Mouse (Mus musculus) E14TG2a.4 (cell line): ENCODE measurements at regions not wholly inside any gene's neighbourhood (a gene's known extent, or its start where the extent isn't known, plus 50 kb on each side); places are given as distances from the start of the nearest gene placed in this dataset.
"Not testable (repeated sequence)": the region's sequence is repeated elsewhere in the genome, so short reads cannot be mapped to it uniquely, and the experiment has no call there.

Experiments
- H3K27me3 ChIP-seq: 2 replicates; pipeline ENCODE4 v1.6.1; 2014; ENCODE audit warnings: low read length, control low read depth; ENCODE audit not compliant: insufficient read depth
- H3K36me3 ChIP-seq: 2 replicates; pipeline ENCODE4 v1.6.1; 2014; ENCODE audit warnings: low read length, control low read depth; ENCODE audit not compliant: insufficient read depth
- H3K4me1 ChIP-seq: replicated peaks from 2 replicates; pipeline ENCODE4 v1.6.1; 2014; ENCODE audit warnings: low read depth, low read length, control low read depth
- H3K4me3 ChIP-seq: replicated peaks from 2 replicates; pipeline ENCODE4 v1.5.1; 2014; ENCODE audit warnings: mild to moderate bottlenecking, low read length
- H3K9me3 ChIP-seq: 2 replicates; pipeline ENCODE4 v1.6.1; 2014; ENCODE audit warnings: low read length, control low read depth
- CTCF ChIP-seq: conservative IDR thresholded peaks from 2 replicates; pipeline ENCODE4 v1.5.1; 2014; ENCODE audit warnings: low read length
- NANOG ChIP-seq: IDR thresholded peaks from 2 replicates; pipeline ENCODE4 v1.6.1; 2014; ENCODE audit warnings: borderline replicate concordance, low read length, mixed read lengths
- POU5F1 ChIP-seq: IDR thresholded peaks from 2 replicates; pipeline ENCODE4 v1.6.1; 2014; ENCODE audit warnings: low read length, borderline replicate concordance

DNA sequence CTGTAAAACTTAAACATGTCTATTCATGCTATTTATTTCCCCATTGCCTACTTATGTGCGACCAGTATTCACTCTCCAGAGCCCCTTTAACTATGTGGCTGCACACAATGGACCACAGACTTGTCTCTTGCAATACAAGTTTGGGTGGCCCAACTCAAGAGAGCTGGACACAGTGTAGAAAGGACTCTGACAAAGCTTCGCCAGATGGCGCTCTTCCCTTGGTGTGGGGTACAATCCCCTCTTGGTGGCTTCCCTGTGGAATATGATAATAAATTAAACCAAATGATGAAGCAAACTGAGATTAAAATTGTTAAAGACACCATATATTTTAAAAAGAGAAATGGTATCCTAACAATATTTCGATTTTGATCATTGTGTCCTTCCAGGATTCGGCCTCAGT, 302.6 kb upstream of the Ednrb start:
- Histone ChIP-seq H3K36me3 (no peaks in the 10 kb centered on the region), H3K4me1 (no peaks in the 10 kb centered on the region), H3K27me3 (no peaks in the 10 kb centered on the region), H3K9me3 (no peaks in the 10 kb centered on the region), H3K4me3 (no peak overlapping the region)
- TF ChIP-seq CTCF = no peak; the same call in 1 of the 2 replicates
- TF ChIP-seq POU5F1 = no peak
- TF ChIP-seq NANOG = no peak

DNA sequence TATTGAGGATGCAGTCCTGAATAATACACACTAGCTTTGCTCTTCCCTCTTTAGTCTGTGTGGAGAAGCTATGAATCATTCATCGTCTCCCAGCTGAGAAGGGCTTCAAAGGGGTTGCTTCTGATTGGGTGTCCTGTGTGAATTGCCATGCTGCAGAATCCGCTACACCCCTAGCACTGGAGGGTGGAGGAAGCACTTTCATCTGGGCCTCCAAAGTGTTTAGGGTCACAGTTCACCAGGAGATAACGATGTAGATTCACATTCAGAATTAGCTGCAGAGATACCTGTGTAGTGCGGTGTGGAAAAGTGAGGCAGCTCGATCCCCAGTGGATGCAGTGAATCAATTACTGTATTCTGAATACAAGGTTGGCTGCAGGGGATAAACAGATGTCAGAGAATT, 301.2 kb upstream of the Ednrb start:
- H3K4me3 ChIP-seq = no peak overlapping the region
- H3K36me3 ChIP-seq = no peaks in the 10 kb centered on the region
- no peaks in the 10 kb centered on the region for H3K27me3 ChIP-seq
- H3K4me1 ChIP-seq = no peaks in the 10 kb centered on the region
- TF ChIP-seq POU5F1 (no peak), CTCF (no peak), NANOG (no peak)
- H3K9me3 ChIP-seq = peaks cover 9% of the 10 kb centered on the region

DNA sequence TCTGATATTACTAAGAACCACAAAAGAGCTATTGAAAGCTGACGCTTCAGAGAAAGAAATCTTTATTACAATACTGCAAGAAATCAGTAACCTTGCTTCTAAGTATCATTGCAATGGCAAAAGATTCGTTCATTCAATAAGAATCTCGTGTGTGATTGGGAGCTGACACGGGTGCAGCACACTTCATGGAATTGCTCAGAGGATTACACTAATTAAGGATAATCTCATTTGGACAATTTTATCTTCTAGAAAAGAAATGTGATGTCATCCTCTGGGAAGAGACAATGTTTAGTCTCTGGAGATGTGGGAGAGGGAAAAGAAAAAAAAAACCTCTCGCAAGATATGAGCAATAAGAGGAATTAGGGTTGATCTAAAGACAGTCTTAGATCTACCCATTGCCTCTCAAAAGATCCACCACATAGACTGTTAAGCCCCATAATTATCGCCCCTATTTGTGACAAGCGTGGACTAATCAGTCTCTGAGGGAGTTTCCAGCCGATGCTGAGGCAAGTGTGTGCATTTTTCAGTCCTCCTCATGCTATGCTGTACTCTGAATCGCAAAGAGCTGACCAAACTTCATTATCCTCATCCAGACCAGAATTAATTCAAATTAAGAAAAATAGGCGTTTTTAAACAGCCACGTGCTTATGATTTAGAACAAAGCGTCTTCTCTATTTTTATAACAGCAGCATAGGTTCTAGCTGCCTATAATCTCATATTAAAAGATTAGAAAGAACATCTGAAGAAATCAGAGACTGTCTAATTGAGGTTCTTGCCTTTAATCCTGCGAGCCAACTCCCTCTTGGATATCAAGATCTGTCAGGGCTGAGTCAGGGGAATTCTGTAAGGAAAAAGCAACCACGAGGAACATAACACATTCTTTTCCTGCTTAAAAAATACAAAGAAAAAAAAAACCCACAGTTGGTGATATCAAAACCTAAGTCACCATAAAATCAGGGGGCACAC, 271.1 kb upstream of the Ednrb start:
- H3K4me1 ChIP-seq = no peaks in the 10 kb centered on the region
- H3K36me3 ChIP-seq = no peaks in the 10 kb centered on the region

DNA sequence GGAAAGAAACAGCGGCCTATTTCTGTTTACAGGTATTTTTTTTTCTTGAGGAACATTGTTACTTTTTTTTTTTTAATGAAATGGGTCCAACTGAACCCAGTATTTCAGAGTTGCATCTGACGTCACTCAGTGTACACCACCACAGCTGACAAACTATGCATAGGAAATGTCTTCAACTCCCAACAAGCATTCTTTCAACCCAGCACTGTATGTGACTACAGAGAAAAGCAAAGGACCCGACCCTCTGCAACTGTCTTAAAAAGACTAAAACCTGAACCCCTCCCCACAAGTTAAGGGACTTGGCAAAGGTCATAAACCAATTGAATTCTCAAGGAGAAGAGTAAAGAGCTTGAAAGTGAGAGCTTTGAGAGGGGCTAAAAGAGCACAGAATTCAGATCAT, 270.0 kb upstream of the Ednrb start:
- TF ChIP-seq POU5F1 (no peak), NANOG (no peak), CTCF (no peak)
- no peaks in the 10 kb centered on the region for H3K36me3 ChIP-seq
- no peaks in the 10 kb centered on the region for H3K27me3 ChIP-seq
- no peak overlapping the region for H3K4me3 ChIP-seq
- H3K4me1 ChIP-seq = no peaks in the 10 kb centered on the region
- peaks cover 33% of the 10 kb centered on the region for H3K9me3 ChIP-seq

More for the DNA sequence above, 271.1 kb upstream of the Ednrb start:
- Histone ChIP-seq H3K9me3 (peaks cover 33% of the 10 kb centered on the region), H3K27me3 (no peaks in the 10 kb centered on the region), H3K4me3 (no peak overlapping the region)
- no peak for TF ChIP-seq CTCF
- no peak for TF ChIP-seq NANOG
- no peak for TF ChIP-seq POU5F1

DNA sequence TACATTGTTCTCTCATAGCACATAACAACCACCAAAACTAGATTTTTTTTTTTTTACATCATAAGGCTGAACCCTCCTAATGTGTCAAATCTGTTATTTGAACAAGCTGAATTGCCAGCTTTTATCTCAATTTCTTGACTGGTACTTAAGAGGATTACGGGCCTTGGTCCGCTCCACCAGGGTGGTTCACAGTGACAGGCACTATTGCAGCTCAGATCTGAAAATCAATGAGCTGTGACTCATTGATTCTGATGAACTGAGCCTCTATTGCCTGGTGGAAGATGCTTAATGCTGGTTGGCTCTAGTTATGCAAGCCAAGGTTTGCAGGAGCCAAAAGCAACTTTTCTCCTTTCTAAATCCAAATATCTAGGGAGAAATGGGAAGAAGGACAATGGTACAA, 269.2 kb upstream of the Ednrb start:
- Histone ChIP-seq H3K9me3 (peaks cover 33% of the 10 kb centered on the region), H3K27me3 (no peaks in the 10 kb centered on the region), H3K36me3 (no peaks in the 10 kb centered on the region), H3K4me1 (no peaks in the 10 kb centered on the region), H3K4me3 (no peak overlapping the region)
- TF ChIP-seq NANOG (no peak), CTCF (no peak), POU5F1 (no peak)

DNA sequence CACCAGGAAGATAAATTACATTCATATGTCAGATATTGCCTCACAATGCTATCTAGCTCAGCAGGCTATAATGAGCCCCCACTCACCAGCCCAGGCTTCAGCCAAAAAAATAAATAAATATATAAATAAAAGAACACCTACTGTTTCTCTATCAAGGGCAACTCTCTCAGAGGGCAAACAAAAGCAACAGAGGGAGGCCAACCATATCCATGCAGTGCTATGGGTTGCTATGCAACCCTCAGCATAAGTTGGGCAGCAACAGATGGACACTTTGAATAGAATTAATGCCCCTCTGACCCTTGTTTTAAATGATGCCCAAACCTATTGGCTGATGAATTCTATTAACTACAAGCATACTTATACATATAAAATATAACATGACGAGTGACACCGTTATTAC, 242.2 kb upstream of the Ednrb start:
- H3K9me3 ChIP-seq = no peaks in the 10 kb centered on the region; the same call in 1 of the 2 replicates
- H3K4me3 ChIP-seq = no peak overlapping the region
- TF ChIP-seq NANOG (no peak), POU5F1 (no peak), CTCF (no peak)
- H3K36me3 ChIP-seq = no peaks in the 10 kb centered on the region
- H3K27me3 ChIP-seq = no peaks in the 10 kb centered on the region
- H3K4me1 ChIP-seq = no peaks in the 10 kb centered on the region

DNA sequence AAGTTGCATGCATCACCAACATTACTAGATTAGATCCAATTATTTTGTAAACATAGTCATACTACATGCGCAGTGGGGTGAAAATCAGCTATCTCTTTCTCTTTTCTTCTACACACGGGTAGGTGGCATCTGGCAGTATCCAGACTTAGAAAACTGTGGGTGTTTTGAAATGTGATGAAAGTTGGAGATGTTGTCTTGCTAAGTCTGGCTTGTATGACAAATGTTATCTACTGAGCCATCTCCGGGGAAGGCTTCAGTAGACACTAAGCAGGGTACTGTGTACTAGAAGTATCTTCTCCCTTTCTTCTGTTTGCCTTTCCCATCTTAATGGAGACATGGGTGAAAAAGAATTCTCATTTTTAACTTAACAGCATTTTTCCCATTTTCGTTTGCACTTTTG, 220.0 kb upstream of the Ednrb start:
- not testable (repeated sequence) for H3K4me3 ChIP-seq, H3K27me3 ChIP-seq, H3K9me3 ChIP-seq, H3K36me3 ChIP-seq, H3K4me1 ChIP-seq

DNA sequence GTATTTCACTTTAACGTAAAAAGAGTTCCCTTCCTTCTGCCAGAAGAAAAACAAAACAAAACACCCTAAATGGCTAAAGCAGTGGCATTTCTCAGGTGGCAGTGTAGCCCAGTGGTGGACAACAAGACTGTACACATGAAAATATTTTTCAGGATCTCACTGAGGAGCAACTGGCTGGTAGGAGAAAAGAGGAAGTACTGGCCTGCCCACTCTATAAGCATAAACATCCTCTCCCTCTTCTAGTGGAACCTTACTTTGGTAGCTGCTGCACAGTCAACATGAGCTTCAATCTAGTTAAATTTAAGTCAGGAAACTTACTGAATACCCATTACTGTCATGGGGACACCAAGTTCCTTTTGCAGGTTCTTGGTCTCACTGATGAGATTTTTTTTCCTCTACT, 209.5 kb upstream of the Ednrb start:
- H3K36me3 ChIP-seq = no peaks in the 10 kb centered on the region
- no peak overlapping the region for H3K4me3 ChIP-seq
- H3K9me3 ChIP-seq = no peaks in the 10 kb centered on the region
- H3K4me1 ChIP-seq = no peaks in the 10 kb centered on the region
- H3K27me3 ChIP-seq = no peaks in the 10 kb centered on the region
- TF ChIP-seq NANOG (no peak), CTCF (no peak), POU5F1 (no peak)
